Comparison of ENCODE assay signal across 24 mouse cellular contexts in genomic region chr5:13690929-13691806, GRCm38 (mm10).
DNase-seq lines count a peak whose midpoint lies in the region; ATAC-seq and TF ChIP-seq lines count a peak whose summit lies in the region.
"Had no signal": no experiment of that assay in that cellular context is flagged by ENCODE, and none has a peak within 500 bp of the region (broad histone marks: within the 10 kb centered on the region; RNA-seq: fewer than 3 reads in every experiment).

No protein-coding gene starts in this region.

- WGBS in embryonic facial prominence, embryonic 11.5 days: 55% methylated on average over 5 of the region's 5 CpGs
- WGBS in embryonic facial prominence, embryonic 10.5 days: 67% methylated on average over 5 of the region's 5 CpGs
- WGBS in kidney, postnatal 0 days: 38% methylated on average over 5 of the region's 5 CpGs

- TF ChIP-seq CTCF in kidney, postnatal 0 days (IDR thresholded peaks at IDR 0.05; ENCODE audit: low read depth): no peak

- no peaks in the 10 kb centered on the region for H3K27me3 ChIP-seq in embryonic facial prominence, embryonic 11.5 days (ENCODE audit: control insufficient read depth, insufficient read depth, low read length)
- H3K27me3 ChIP-seq in embryonic facial prominence, embryonic 10.5 days (replicated peaks; ENCODE audit: low read depth, poor library complexity, severe bottlenecking): no peaks in the 10 kb centered on the region
- no peaks in the 10 kb centered on the region for H3K27me3 ChIP-seq in kidney, postnatal 0 days (ENCODE audit: insufficient read depth, low read length)
- H3K27me3 ChIP-seq: forebrain, embryonic 15.5 days; hindbrain, embryonic 15.5 days; midbrain, embryonic 12.5 days; neural tube, embryonic 12.5 days; Patski; stomach, embryonic 15.5 days had no signal

- intact Hi-C loops in heart, postnatal 25 days (cut with DNase I): no loop called here

- DNase-seq in embryonic facial prominence, embryonic 11.5 days (ENCODE audit: low spot score): peak; percentile 3
- no peak for DNase-seq in embryonic facial prominence, embryonic 10.5 days (ENCODE audit: low spot score)
- DNase-seq in kidney, postnatal 0 days (ENCODE audit: low spot score): peak; percentile 84
- DNase-seq in kidney, postnatal 25 days: no peak
- DNase-seq in adipocyte (ENCODE audit: low spot score): peak; percentile 57
- peak; percentile 32 for DNase-seq in kidney, postnatal 10 days
- no peak for DNase-seq in adrenal gland, adult 2 months
- no peak for DNase-seq in heart, postnatal 25 days (ENCODE audit: low spot score)
- DNase-seq: adrenal gland, adult 8-10 months; cerebellum, adult 8-10 months; cerebellum, postnatal 36 days; gastrocnemius, postnatal 10 days; lung, postnatal 14 days; right cerebral cortex, postnatal 25 days; thymus, postnatal 25 days had no signal

- H3K9ac ChIP-seq in embryonic facial prominence, embryonic 11.5 days (replicated peaks; ENCODE audit: low read length): no peak overlapping the region
- no peak overlapping the region for H3K9ac ChIP-seq in kidney, postnatal 0 days (ENCODE audit: low read depth, low read length)
- H3K9ac ChIP-seq: forebrain, embryonic 15.5 days; hindbrain, embryonic 15.5 days; midbrain, embryonic 12.5 days; neural tube, embryonic 12.5 days; stomach, embryonic 15.5 days had no signal

- ATAC-seq in embryonic facial prominence, embryonic 11.5 days (replicated peaks; ENCODE audit: insufficient number of reproducible peaks, low FRiP score, low TSS enrichment, low read depth): no peak
- ATAC-seq in kidney, postnatal 0 days (replicated peaks; ENCODE audit: low FRiP score, low read depth): no peak; the same call in 1 of the 2 replicates
- ATAC-seq: CD4-positive, CD25-positive, alpha-beta regulatory T cell, adult 4 months; forebrain, embryonic 15.5 days; Patski had no signal

- no peaks in the 10 kb centered on the region for H3K9me3 ChIP-seq in embryonic facial prominence, embryonic 11.5 days (replicated peaks; ENCODE audit: control insufficient read depth, low read length)
- H3K9me3 ChIP-seq in embryonic facial prominence, embryonic 10.5 days: no peaks in the 10 kb centered on the region
- no peaks in the 10 kb centered on the region for H3K9me3 ChIP-seq in kidney, postnatal 0 days (replicated peaks; ENCODE audit: low read length)
- H3K9me3 ChIP-seq: forebrain, embryonic 15.5 days; heart, embryonic 10.5 days; hindbrain, embryonic 15.5 days; limb, embryonic 10.5 days; midbrain, embryonic 12.5 days; neural tube, embryonic 12.5 days; stomach, embryonic 15.5 days had no signal

- H3K36me3 ChIP-seq in embryonic facial prominence, embryonic 11.5 days (replicated peaks; ENCODE audit: control insufficient read depth, insufficient read depth, low read depth, low read length): no peaks in the 10 kb centered on the region
- H3K36me3 ChIP-seq in embryonic facial prominence, embryonic 10.5 days (replicated peaks): no peaks in the 10 kb centered on the region
- no peaks in the 10 kb centered on the region for H3K36me3 ChIP-seq in kidney, postnatal 0 days (ENCODE audit: insufficient read depth, low read length)
- H3K36me3 ChIP-seq: forebrain, embryonic 15.5 days; heart, embryonic 10.5 days; hindbrain, embryonic 15.5 days; limb, embryonic 10.5 days; midbrain, embryonic 12.5 days; neural tube, embryonic 12.5 days; stomach, embryonic 15.5 days had no signal

- no peak overlapping the region for H3K4me3 ChIP-seq in embryonic facial prominence, embryonic 11.5 days (ENCODE audit: low read depth, low read length)
- no peak overlapping the region for H3K4me3 ChIP-seq in embryonic facial prominence, embryonic 10.5 days
- no peak overlapping the region for H3K4me3 ChIP-seq in kidney, postnatal 0 days (replicated peaks; ENCODE audit: low read depth, low read length)
- H3K4me3 ChIP-seq: forebrain, embryonic 15.5 days; heart, embryonic 10.5 days; hindbrain, embryonic 15.5 days; limb, embryonic 10.5 days; midbrain, embryonic 12.5 days; neural tube, embryonic 12.5 days; stomach, embryonic 15.5 days had no signal

- H3K4me2 ChIP-seq in embryonic facial prominence, embryonic 11.5 days (ENCODE audit: low read depth, low read length): no peak overlapping the region
- no peak overlapping the region for H3K4me2 ChIP-seq in kidney, postnatal 0 days (ENCODE audit: low read length)
- H3K4me2 ChIP-seq: forebrain, embryonic 15.5 days; hindbrain, embryonic 15.5 days; midbrain, embryonic 12.5 days; neural tube, embryonic 12.5 days; stomach, embryonic 15.5 days had no signal

- no peak overlapping the region for H3K27ac ChIP-seq in embryonic facial prominence, embryonic 11.5 days (replicated peaks; ENCODE audit: low read depth, low read length)
- H3K27ac ChIP-seq in embryonic facial prominence, embryonic 10.5 days (replicated peaks): no peak overlapping the region
- no peak overlapping the region for H3K27ac ChIP-seq in kidney, postnatal 0 days
- H3K27ac ChIP-seq: forebrain, embryonic 15.5 days; heart, embryonic 10.5 days; hindbrain, embryonic 15.5 days; limb, embryonic 10.5 days; midbrain, embryonic 12.5 days; neural tube, embryonic 12.5 days; stomach, embryonic 15.5 days had no signal

- no peaks in the 10 kb centered on the region for H3K4me1 ChIP-seq in embryonic facial prominence, embryonic 11.5 days (ENCODE audit: control insufficient read depth, insufficient read depth, low read length)
- H3K4me1 ChIP-seq in embryonic facial prominence, embryonic 10.5 days: no peaks in the 10 kb centered on the region
- no peaks in the 10 kb centered on the region for H3K4me1 ChIP-seq in kidney, postnatal 0 days (replicated peaks; ENCODE audit: insufficient read depth, low read length)
- H3K4me1 ChIP-seq: forebrain, embryonic 15.5 days; heart, embryonic 10.5 days; hindbrain, embryonic 15.5 days; midbrain, embryonic 12.5 days; neural tube, embryonic 12.5 days; stomach, embryonic 15.5 days had no signal

Comparison
In these comparisons a context has a peak if more than half of its experiments do, and no peak if none do; other contexts are left out.
1. DNase-seq: peak in embryonic facial prominence, embryonic 11.5 days (single experiment), kidney, postnatal 0 days (single experiment), adipocyte (single experiment) and kidney, postnatal 10 days (single experiment); none in embryonic facial prominence, embryonic 10.5 days (single experiment), kidney, postnatal 25 days (0 of 2), adrenal gland, adult 2 months (single experiment) and heart, postnatal 25 days (single experiment).